In genomic region chr6:117660576-117660975, GRCm38 (mm10) we compare ENCODE assay signal across 9 mouse cellular contexts.
DNase-seq lines count a peak whose midpoint lies in the region; ATAC-seq and TF ChIP-seq lines count a peak whose summit lies in the region.
"Had no signal": no experiment of that assay in that cellular context is flagged by ENCODE, and none has a peak within 500 bp of the region (broad histone marks: within the 10 kb centered on the region; RNA-seq: fewer than 3 reads in every experiment).

No protein-coding gene starts in this region.

- intact Hi-C loops in heart, adult 2 months (cut with DNase I), result no loop called here

- H3K4me1 ChIP-seq in heart, adult 2 months (ENCODE audit: control insufficient read depth, insufficient read depth, low read length), result no peaks in the 10 kb centered on the region
- no peaks in the 10 kb centered on the region for H3K4me1 ChIP-seq in heart, embryonic 10.5 days
- H3K4me1 ChIP-seq in intestine, postnatal 0 days (replicated peaks; ENCODE audit: control insufficient read depth, insufficient read depth, low read length), result no peaks in the 10 kb centered on the region
- no peaks in the 10 kb centered on the region for H3K4me1 ChIP-seq in forebrain, embryonic 14.5 days (ENCODE audit: control insufficient read depth, insufficient read depth, low read length)

- no peak overlapping the region for H3K27ac ChIP-seq in heart, adult 2 months
- H3K27ac ChIP-seq in heart, embryonic 10.5 days, result no peak overlapping the region
- no peak overlapping the region for H3K27ac ChIP-seq in intestine, postnatal 0 days (ENCODE audit: low read depth, low read length)
- H3K27ac ChIP-seq in forebrain, embryonic 14.5 days (ENCODE audit: low read depth, low read length), result no peak overlapping the region

- TF ChIP-seq CTCF in heart, adult 2 months (IDR thresholded peaks at IDR 0.05), result peak; percentile 71
- TF ChIP-seq CTCF in intestine, postnatal 0 days (IDR thresholded peaks at IDR 0.05; ENCODE audit: low read depth), result peak; percentile 76

- no peaks in the 10 kb centered on the region for H3K79me2 ChIP-seq in heart, adult 2 months (replicated peaks; ENCODE audit: control insufficient read depth, insufficient read depth, low read length)

- H3K36me3 ChIP-seq in heart, adult 2 months (ENCODE audit: control insufficient read depth, insufficient read depth, low read length), result no peaks in the 10 kb centered on the region
- no peaks in the 10 kb centered on the region for H3K36me3 ChIP-seq in heart, embryonic 10.5 days
- no peaks in the 10 kb centered on the region for H3K36me3 ChIP-seq in intestine, postnatal 0 days (ENCODE audit: control insufficient read depth, insufficient read depth)
- no peaks in the 10 kb centered on the region for H3K36me3 ChIP-seq in forebrain, embryonic 14.5 days (ENCODE audit: control insufficient read depth, insufficient read depth, low read length)

- no peak for DNase-seq in heart, adult 2 months
- DNase-seq in heart, embryonic 10.5 days (ENCODE audit: low spot score), result no peak
- DNase-seq in 3T3-L1 (ENCODE audit: low read depth, low spot score), result peak; percentile 70
- DNase-seq in adrenal gland, adult 2 months, result peak; percentile 23
- DNase-seq in naive thymus-derived CD4-positive, alpha-beta T cell, adult 2 months (ENCODE audit: low read depth), result peak; percentile 56
- no peak for DNase-seq in spleen, adult 12 weeks (ENCODE audit: low spot score)
- DNase-seq in forebrain, embryonic 14.5 days (ENCODE audit: low spot score), result no peak

- WGBS in heart, adult 2 months, result 6% methylated on average over 1 of the region's 1 CpGs
- WGBS in heart, embryonic 10.5 days, result 15% methylated on average over 1 of the region's 1 CpGs
- 0% methylated on average over 1 of the region's 1 CpGs for WGBS in intestine, postnatal 0 days
- WGBS in forebrain, embryonic 14.5 days, result 0% methylated on average over 1 of the region's 1 CpGs

- H3K27me3 ChIP-seq in heart, adult 2 months (ENCODE audit: control insufficient read depth, insufficient read depth, low read length), result no peaks in the 10 kb centered on the region
- peaks cover 40% of the 10 kb centered on the region for H3K27me3 ChIP-seq in heart, embryonic 10.5 days (ENCODE audit: insufficient read depth, poor library complexity, severe bottlenecking)
- H3K27me3 ChIP-seq in intestine, postnatal 0 days (replicated peaks; ENCODE audit: control insufficient read depth, insufficient read depth, low read length), result no peaks in the 10 kb centered on the region
- H3K27me3 ChIP-seq in forebrain, embryonic 14.5 days (replicated peaks; ENCODE audit: control insufficient read depth, insufficient read depth, low read length), result no peaks in the 10 kb centered on the region

- no peak overlapping the region for H3K4me2 ChIP-seq in intestine, postnatal 0 days (replicated peaks; ENCODE audit: low read depth)
- H3K4me2 ChIP-seq in forebrain, embryonic 14.5 days (ENCODE audit: low read length), result no peak overlapping the region

- H3K9me3 ChIP-seq in heart, embryonic 10.5 days, result no peaks in the 10 kb centered on the region
- no peaks in the 10 kb centered on the region for H3K9me3 ChIP-seq in intestine, postnatal 0 days (ENCODE audit: control insufficient read depth)
- H3K9me3 ChIP-seq in forebrain, embryonic 14.5 days (replicated peaks; ENCODE audit: control insufficient read depth, low read length), result no peaks in the 10 kb centered on the region

- 0 out of 2 replicates have a peak, but pooled peaks have one; percentile 25 for ATAC-seq in intestine, postnatal 0 days
- no peak for ATAC-seq in forebrain, embryonic 14.5 days

- no peak for TF ChIP-seq EP300 in heart, adult 2 months (IDR thresholded peaks at IDR 0.05; ENCODE audit: insufficient read depth, low read depth, low read length)

- no peak overlapping the region for H3K9ac ChIP-seq in heart, adult 2 months (ENCODE audit: low read depth, low read length)
- H3K9ac ChIP-seq in intestine, postnatal 0 days (ENCODE audit: low read depth, low read length), result no peak overlapping the region
- H3K9ac ChIP-seq in forebrain, embryonic 14.5 days (ENCODE audit: low read length), result no peak overlapping the region

- TF ChIP-seq POLR2A in heart, adult 2 months (IDR thresholded peaks at IDR 0.05; ENCODE audit: insufficient read depth, low read depth, low read length), result no peak

- no peak overlapping the region for H3K4me3 ChIP-seq in heart, adult 2 months
- no peak overlapping the region for H3K4me3 ChIP-seq in heart, embryonic 10.5 days
- H3K4me3 ChIP-seq in intestine, postnatal 0 days (ENCODE audit: low read depth, low read length), result no peak overlapping the region
- H3K4me3 ChIP-seq in forebrain, embryonic 14.5 days (ENCODE audit: low read depth, low read length), result no peak overlapping the region
- H3K4me3 ChIP-seq: myocyte had no signal

Comparison
In these comparisons a context has a peak if more than half of its experiments do, and no peak if none do; other contexts are left out.
1. DNase-seq: peak in 3T3-L1 (single experiment), adrenal gland, adult 2 months (single experiment) and naive thymus-derived CD4-positive, alpha-beta T cell, adult 2 months (single experiment); none in heart, adult 2 months (0 of 2), heart, embryonic 10.5 days (single experiment), spleen, adult 12 weeks (single experiment) and forebrain, embryonic 14.5 days (single experiment).